14 mouse cellular contexts compared by ENCODE assay signal in the genomic region with DNA sequence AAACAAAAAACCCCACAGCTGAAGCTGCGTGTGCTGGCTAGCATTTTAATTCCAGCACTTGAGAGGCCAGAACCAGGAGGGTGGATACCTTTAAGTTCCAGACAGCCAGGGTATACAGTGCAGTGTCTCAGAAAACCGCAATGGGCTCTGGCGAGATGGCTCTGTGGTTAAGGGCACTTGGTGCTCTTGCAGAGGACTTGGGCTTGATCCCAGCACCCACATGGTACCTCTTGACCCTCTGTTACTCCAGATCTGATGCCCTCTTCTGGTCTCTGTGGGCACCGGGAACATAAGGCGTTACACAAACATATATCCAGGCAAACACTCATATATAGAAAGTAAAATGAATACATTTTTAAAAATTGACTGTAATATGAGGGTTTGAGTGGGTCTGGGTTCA.
"Had no signal": no experiment of that assay in that cellular context is flagged by ENCODE, and none has a peak within 500 bp of the region (broad histone marks: within the 10 kb centered on the region; RNA-seq: fewer than 3 reads in every experiment).

No protein-coding gene starts in this region.

- H3K4me2 ChIP-seq: limb, embryonic 13.5 days; lung, embryonic 14.5 days; midbrain, embryonic 13.5 days; neural tube, embryonic 15.5 days had no signal

- H3K4me1 ChIP-seq: midbrain, embryonic 13.5 days had no signal

- H3K4me3 ChIP-seq: layer of hippocampus, adult 2 months; limb, embryonic 13.5 days; midbrain, embryonic 13.5 days; neural tube, embryonic 15.5 days had no signal

- ATAC-seq: midbrain, embryonic 13.5 days had no signal

- H3K36me3 ChIP-seq: limb, embryonic 13.5 days; midbrain, embryonic 13.5 days; neural tube, embryonic 15.5 days had no signal

- H3K9me3 ChIP-seq: limb, embryonic 13.5 days; midbrain, embryonic 13.5 days; neural tube, embryonic 15.5 days had no signal

- H3K27me3 ChIP-seq: limb, embryonic 13.5 days; midbrain, embryonic 13.5 days; neural tube, embryonic 15.5 days had no signal

- DNase-seq: kidney, adult 11 months; kidney, adult 9 months; left cerebral cortex, postnatal 4 days; lung, embryonic 14.5 days; right cerebral cortex, adult 18-20 months; right cerebral cortex, postnatal 25 days; thymus, postnatal 4 days had no signal

- H3K27ac ChIP-seq: kidney, postnatal 0 days; layer of hippocampus, adult 2 months; limb, embryonic 13.5 days; liver, embryonic 14.5 days; macrophage; midbrain, embryonic 13.5 days; neural tube, embryonic 15.5 days had no signal

- H3K9ac ChIP-seq: limb, embryonic 13.5 days; liver, embryonic 14.5 days; lung, embryonic 14.5 days; midbrain, embryonic 13.5 days; neural tube, embryonic 15.5 days had no signal
